Mouse (Mus musculus): ENCODE measurements around the gene Rad51.

Gene Rad51

GRCm38 (mm10) chr2:119165401-119165800 is 52.8 kb downstream of the Rad51 start:
- DNase-seq = no peak

DNA sequence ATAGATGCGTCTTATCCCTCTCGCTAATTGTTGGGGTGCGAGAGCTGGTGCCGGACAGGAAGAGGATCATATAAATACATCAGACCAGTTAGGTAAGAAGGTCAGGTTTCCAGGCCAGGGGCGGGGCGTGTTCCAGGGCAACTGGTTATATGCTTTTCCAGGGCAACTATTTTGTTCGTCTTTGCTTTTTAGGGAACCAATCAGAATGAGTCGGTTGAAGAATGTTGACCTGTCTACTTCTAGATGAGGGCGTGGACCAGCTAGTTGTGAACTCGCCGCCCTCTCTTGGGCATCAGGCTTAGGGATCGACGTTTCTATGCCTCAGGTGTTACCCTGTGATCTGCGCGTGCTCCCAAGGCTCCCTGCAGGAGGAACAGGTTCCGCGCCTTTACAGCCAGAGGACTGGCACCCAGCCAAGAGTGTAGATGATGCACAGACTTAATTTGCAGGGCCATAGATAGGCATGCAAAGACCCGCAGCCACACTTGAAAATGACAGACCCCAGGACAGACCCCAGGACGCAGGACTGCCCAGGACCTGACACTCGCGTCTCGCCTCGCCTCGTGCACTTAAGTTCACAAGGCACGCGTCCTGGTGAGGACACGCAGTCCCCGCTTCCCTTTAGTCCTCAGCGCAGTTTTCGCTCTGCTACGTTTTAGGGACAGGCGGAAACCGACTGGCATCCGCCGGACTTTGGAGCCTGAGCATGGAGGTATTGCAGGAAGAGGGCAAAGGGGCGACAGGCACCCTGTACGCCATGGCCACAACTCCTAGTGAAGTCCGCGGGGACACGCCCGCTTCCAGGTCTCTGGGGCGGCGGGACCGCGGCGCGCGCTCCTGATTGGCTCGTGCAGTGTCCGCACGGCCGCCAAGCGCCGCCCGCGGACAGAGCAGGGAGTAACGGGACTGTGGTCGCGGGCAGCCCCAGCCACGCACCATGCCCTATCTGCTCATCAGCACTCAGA is 54.6 kb downstream of the Rad51 start, which contains the start of gene Gchfr:
Gene Gchfr, plus strand, starts transcription at position 873 of the 965 bp plus-strand sequence.
- DNase-seq = peak in 1 of 2 experiments; percentile 37

GRCm38 (mm10) chr2:119167866-119168256 is 55.3 kb downstream of the Rad51 start:
- DNase-seq = no peak

DNA sequence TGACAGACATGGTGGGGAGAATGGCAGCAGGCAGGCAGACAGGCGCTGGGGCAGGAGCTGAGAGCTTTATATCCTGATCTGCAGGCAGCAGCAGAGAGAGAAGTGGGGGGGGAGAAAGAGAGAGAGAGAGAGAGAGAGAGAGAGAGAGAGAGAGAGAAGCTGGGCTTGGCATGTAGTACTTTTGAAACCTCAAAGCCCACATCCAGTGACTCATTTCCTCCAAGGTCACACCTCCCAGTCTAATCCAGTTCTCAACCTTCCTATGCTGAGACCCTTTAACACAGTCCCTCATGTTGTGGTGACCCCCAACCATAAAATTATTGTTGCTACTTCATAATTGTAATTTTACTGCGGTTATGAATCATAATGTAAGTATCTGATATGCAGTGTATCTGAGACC is 57.7 kb downstream of the Rad51 start:
- DNase-seq = no peak

GRCm38 (mm10) chr2:119171574-119171973 is 59.0 kb downstream of the Rad51 start:
- no peak for DNase-seq

DNA sequence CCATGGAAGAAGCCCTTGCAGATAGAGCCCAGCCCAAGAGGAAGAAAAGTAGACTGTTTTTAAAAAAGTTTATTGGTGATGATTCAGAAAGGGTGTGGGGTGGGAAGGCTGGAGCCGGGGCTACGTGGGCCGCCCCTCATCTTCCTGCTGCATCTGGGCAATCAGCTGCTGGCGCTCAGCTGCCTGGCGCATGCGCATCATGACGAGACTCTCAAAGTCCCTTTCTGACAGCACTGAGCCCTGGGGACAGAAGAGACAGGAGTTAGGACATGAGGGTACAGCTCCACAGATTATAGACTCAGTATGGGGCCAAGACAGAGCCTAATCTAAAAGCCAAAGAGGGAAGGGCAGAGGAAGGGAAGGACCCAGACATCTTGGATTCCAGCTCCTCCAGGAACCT is 59.9 kb downstream of the Rad51 start:
- DNase-seq = no peak

GRCm38 (mm10) chr2:119172862-119173576 is 60.4 kb downstream of the Rad51 start:
- DNase-seq = no peak

- no peak for DNase-seq
Observed at GRCm38 (mm10) chr2:119173991-119174651, 61.5 kb downstream of the Rad51 start, which contains the start of gene Gm14137. TSS of gene Gm14137 (plus strand) at chr2:119174509.

- DNase-seq = no peak
Observed at GRCm38 (mm10) chr2:119174866-119175265, 62.3 kb downstream of the Rad51 start.

DNA sequence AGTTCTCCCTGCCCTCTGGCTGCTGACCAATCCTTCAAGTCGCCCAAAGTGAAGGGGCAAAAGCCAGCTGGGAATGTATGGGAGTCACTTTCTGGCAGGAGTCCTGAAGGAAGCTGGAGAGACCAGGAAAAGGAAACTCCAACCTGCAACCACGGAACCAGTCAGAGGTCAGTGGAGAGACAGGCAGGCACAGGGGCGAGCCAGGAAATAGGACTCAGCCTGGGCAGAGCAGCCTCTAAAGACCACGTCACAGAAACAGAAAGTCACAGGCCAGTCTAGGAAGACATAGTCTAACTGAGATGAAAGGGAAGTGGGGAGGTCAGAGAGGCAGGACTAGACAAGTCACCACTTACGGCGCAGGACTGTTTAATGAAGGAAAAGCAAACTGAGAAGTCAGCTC is 63.0 kb downstream of the Rad51 start:
- no peak for DNase-seq

- no peak for DNase-seq
Observed at GRCm38 (mm10) chr2:119176761-119177160, 64.2 kb downstream of the Rad51 start.

- DNase-seq = no peak
Observed at GRCm38 (mm10) chr2:119177384-119177939, 64.9 kb downstream of the Rad51 start.

GRCm38 (mm10) chr2:119182914-119183313 is 70.3 kb downstream of the Rad51 start:
- DNase-seq = no peak

GRCm38 (mm10) chr2:119189029-119189710 is 76.6 kb downstream of the Rad51 start:
- DNase-seq = peak; percentile 68 to 87

DNA sequence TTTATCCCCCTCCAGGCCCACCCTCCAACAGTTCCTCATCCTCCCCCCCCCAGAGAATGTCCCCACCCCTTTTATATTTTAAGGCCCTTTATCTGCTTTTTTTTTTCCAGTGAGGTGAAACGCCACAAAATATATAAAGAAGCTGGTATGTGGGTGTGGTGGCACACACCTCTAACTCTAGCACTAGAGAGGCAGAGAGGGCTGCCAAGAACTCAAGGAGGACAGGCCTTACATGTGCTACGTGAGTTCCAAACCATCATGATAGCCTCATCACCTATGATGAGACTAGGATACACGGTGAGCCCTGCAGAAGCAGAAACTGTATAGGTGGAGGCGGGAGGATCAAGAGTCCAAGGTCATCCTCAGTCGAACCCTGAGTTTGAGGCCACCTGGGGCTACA is 78.4 kb downstream of the Rad51 start:
- no peak for DNase-seq

DNA sequence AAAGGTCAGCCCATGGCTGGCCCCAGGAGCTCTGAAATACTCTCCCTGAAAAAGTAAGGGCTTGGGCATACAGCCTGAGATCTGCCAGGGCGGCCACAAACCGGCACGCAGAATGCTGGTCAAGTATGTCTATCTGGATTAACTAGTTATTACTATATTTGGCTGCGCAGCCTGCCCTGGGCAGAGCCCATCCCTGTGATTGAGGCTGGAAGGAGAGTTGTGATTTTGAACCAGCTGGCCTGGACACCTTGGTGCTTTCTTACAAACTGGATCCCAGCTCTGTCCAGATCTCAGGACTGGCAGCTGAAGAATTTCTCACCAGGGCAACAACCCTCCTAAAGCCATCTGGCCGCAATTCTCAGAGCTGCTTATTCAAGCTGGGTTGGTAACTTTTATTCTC is 81.5 kb downstream of the Rad51 start:
- DNase-seq = no peak

DNA sequence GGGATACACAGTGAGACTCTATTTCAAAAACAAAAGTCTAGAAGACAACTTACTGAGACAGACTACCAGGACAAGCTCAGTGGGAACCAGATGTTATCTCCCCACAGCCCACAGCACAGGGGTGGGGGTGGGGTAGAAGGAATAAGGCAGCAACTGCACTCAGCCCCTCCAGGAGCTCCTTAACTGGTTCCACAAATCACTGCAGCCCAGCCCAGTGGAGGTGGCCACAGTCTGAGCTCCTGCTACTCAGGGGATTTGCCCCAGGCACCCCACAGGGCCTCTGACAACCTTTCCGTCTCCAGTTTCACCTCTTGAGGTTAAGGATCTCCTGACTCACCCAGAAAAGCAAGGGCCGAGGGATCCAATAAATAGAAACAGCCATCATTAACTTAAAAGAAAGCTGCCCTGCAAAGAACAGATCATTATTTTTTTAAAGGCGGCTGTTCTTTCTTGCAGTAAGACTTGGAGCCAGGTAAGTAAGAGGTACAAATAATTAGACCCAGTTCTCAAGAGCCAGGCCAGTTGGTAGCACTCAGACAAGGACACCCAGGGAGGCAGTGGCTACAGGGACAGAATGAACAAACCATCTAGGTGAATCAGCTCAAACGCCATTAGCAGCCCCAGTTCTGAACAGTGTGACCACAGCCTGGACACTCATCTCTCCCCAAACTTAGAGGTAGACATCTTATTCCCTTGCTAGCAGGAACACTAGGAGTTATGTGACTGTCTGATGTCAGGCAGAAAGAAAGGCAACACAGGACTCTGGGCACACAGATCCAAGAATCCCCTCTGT is 83.9 kb downstream of the Rad51 start:
- no peak for DNase-seq

Measured in spleen, adult 18-20 months (tissue).